Mouse (Mus musculus) induced T-regulatory cell, adult 2 months (primary cell): ENCODE results near the gene Fbxw26.
"Not testable (repeated sequence)": the region's sequence is repeated elsewhere in the genome, so short reads cannot be mapped to it uniquely, and the experiment has no call there.

Experiments used
- DNase-seq: peaks from one replicate; pipeline ENCODE4 v3.0.0-alpha.2; 2012; ENCODE audit warnings: low read depth

Gene Fbxw26

GRCm38 (mm10) chr9:109745989-109746388, at the start of gene Fbxw26:
Gene Fbxw26, minus strand, starts transcription at chr9:109746089.
- not testable (repeated sequence) for DNase-seq

DNA sequence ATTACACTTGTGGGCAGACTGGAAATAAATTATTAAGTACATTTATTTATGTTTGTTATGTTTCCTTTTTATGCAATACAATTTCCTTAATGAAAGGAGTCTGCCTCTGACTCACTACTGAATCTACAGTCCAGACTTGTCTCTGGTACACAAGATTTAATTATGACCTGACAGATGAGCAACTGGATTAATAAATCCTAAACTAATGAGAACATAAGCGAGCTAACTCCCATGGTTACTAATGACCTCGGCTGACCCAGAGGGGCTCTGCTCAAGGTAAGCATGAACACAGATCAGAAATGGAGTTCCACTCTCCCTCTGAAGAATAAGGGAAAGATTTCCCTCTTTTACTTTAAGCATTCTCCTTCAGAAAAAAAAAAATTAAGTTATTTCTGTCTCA, 49.3 kb upstream of the Fbxw26 start:
- DNase-seq = no peak

GRCm38 (mm10) chr9:109790570-109790969, 44.7 kb upstream of the Fbxw26 start, which contains the start of gene Fbxw27:
Gene Fbxw27, minus strand, starts transcription at chr9:109790670.
- DNase-seq = not testable (repeated sequence)

- not testable (repeated sequence) for DNase-seq
These were observed 21.0 kb upstream of the Fbxw26 start for GRCm38 (mm10) chr9:109766841-109767240.

DNA sequence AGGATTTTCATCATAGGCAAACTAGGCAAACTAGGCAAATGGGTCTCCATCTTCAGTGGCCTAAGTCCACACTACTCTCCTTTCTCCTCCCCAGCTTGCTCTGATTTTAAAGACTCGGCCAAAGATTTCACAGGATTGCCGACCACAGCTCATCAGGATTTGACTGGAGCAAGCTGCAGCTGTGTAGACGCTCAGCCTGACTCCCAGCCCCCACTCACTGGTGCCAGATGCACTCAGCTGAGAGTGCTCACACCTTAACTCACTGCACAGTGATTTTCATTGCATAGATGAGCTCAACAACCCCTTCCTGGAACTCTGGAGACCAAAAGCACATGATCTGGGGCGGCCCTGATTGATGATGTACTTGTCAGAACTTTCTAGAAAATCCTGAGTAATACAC, 43.3 kb downstream of the Fbxw26 start, which contains the start of gene Fbxw18:
TSS of gene Fbxw18 (minus strand) at position 101 of the 400 bp plus-strand sequence.
- not testable (repeated sequence) for DNase-seq

GRCm38 (mm10) chr9:109685299-109685698, 60.6 kb downstream of the Fbxw26 start:
- peak; percentile 40 for DNase-seq
